Mouse (Mus musculus) embryonic facial prominence, embryonic 12.5 days (tissue): ENCODE measurements around the gene Gm572. TPM values are rescaled to one million over a fixed set of nuclear protein-coding genes. Genes with fewer than 3 reads are reported as not detected.

ENCODE experiments used
- ATAC-seq: fragments of 200-750 bp; cut with Nextera tagmentation; 2 replicates; pipeline ENCODE4 v1.8.0; 2017; ENCODE audit not compliant: insufficient number of reproducible peaks, insufficient read depth, low FRiP score, low TSS enrichment
- H3K27ac ChIP-seq: fragments of 300-500 bp; sonication (generic); 2 replicates; pipeline ENCODE4 v1.5.1; 2016; ENCODE audit warnings: mild to moderate bottlenecking
- H3K27me3 ChIP-seq: fragments of 300-500 bp; sonication (generic); 2 replicates; pipeline ENCODE4 v1.6.1; 2016; ENCODE audit warnings: mild to moderate bottlenecking, moderate library complexity
- H3K36me3 ChIP-seq: fragments of 300-500 bp; sonication (generic); 2 replicates; pipeline ENCODE4 v1.6.1; 2016; ENCODE audit warnings: mild to moderate bottlenecking
- H3K4me1 ChIP-seq: fragments of 300-500 bp; sonication (generic); 2 replicates; pipeline ENCODE4 v1.6.1; 2016
- H3K4me2 ChIP-seq: fragments of 300-500 bp; sonication (generic); replicated peaks from 2 replicates; pipeline ENCODE4 v1.6.1; 2016; ENCODE audit warnings: mild to moderate bottlenecking, moderate library complexity
- H3K4me3 ChIP-seq: fragments of 300-500 bp; sonication (generic); 2 replicates; pipeline ENCODE4 v1.5.1; 2016; ENCODE audit warnings: mild to moderate bottlenecking
- H3K9ac ChIP-seq: fragments of 300-500 bp; sonication (generic); 2 replicates; pipeline ENCODE4 v1.6.1; 2016; ENCODE audit warnings: mild to moderate bottlenecking, moderate library complexity
- H3K9me3 ChIP-seq: fragments of 300-500 bp; sonication (generic); 2 replicates; pipeline ENCODE4 v1.6.1; 2016; ENCODE audit warnings: mild to moderate bottlenecking, moderate library complexity
- WGBS: fragments of 180-500 bp; shearing (Covaris S2); methylation state at CpG from one replicate; pipeline ENCODE4 v1.1.7; 2016; 5-methylcytosine and 5-hydroxymethylcytosine counted together
- polyA plus RNA-seq: library from polyadenylated mRNA; unstranded; fragments of >200 nt; fragmentation: Nextera tagmentation; extraction: Ambion mirVana; gene quantifications from 2 replicates; pipeline ENCODE4 v1.2.1, GENCODE M21; 2016

Gene Gm572
- not detected in 2 replicates for polyA plus RNA-seq

GRCm38 (mm10) chr4:148643291-148644156 is at the start of gene Gm572:
Gm572 (plus strand) TSS chr4:148643317.
- no peaks in the 10 kb centered on the region for H3K27me3 ChIP-seq
- no peak within 1 kb of the TSS for H3K27ac ChIP-seq
- no peaks in the 10 kb centered on the region for H3K9me3 ChIP-seq
- no peak for ATAC-seq
- no peak within 1 kb of the TSS for H3K9ac ChIP-seq
- peaks cover 4% of the 10 kb centered on the region; the same call in 1 of the 2 replicates for H3K4me1 ChIP-seq
- H3K4me2 ChIP-seq, result peak within 1 kb of the TSS; percentile 32
- no peak within 1 kb of the TSS for H3K4me3 ChIP-seq
- no peaks in the 10 kb centered on the region for H3K36me3 ChIP-seq
- 66% methylated on average over 15 of the region's 15 CpGs for WGBS

- 94% methylated on average over 11 of the region's 11 CpGs for WGBS
- peaks cover 9% of the 10 kb centered on the region for H3K4me1 ChIP-seq
These were observed 49.1 kb upstream of the Gm572 start for GRCm38 (mm10) chr4:148593996-148594395.

GRCm38 (mm10) chr4:148595916-148596315 is 47.2 kb upstream of the Gm572 start:
- no peak overlapping the region for H3K27ac ChIP-seq
- no peak for ATAC-seq
- no peak overlapping the region for H3K4me2 ChIP-seq
- 86% methylated on average over 6 of the region's 6 CpGs for WGBS
- no peak overlapping the region for H3K9ac ChIP-seq
- H3K9me3 ChIP-seq, result 0 out of 2 replicates have a peak, but pooled peaks cover 3% of the 10 kb centered on the region
- H3K36me3 ChIP-seq, result peaks cover 53% of the 10 kb centered on the region
- no peak overlapping the region for H3K4me3 ChIP-seq
- H3K4me1 ChIP-seq, result peaks cover 9% of the 10 kb centered on the region
- H3K27me3 ChIP-seq, result no peaks in the 10 kb centered on the region

More at GRCm38 (mm10) chr4:148593996-148594395, 49.1 kb upstream of the Gm572 start:
- Histone ChIP-seq H3K27me3 (no peaks in the 10 kb centered on the region), H3K9me3 (no peaks in the 10 kb centered on the region), H3K4me3 (no peak overlapping the region), H3K27ac (no peak overlapping the region), H3K4me2 (no peak overlapping the region), H3K36me3 (peaks cover 50% of the 10 kb centered on the region), H3K9ac (no peak overlapping the region)
- ATAC-seq, result no peak

- H3K9ac ChIP-seq, result no peak overlapping the region
- 96% methylated on average over 3 of the region's 3 CpGs for WGBS
- peaks cover 53% of the 10 kb centered on the region for H3K36me3 ChIP-seq
- ATAC-seq, result no peak
- 0 out of 2 replicates have a peak, but pooled peaks cover 3% of the 10 kb centered on the region for H3K9me3 ChIP-seq
- H3K4me3 ChIP-seq, result no peak overlapping the region
- no peak overlapping the region for H3K4me2 ChIP-seq
- no peak overlapping the region for H3K27ac ChIP-seq
- no peaks in the 10 kb centered on the region for H3K27me3 ChIP-seq
- peaks cover 9% of the 10 kb centered on the region for H3K4me1 ChIP-seq
These were observed 46.4 kb upstream of the Gm572 start for GRCm38 (mm10) chr4:148596731-148597130.

GRCm38 (mm10) chr4:148598826-148599225 is 44.3 kb upstream of the Gm572 start:
- H3K9ac ChIP-seq, result no peak overlapping the region
- WGBS, result 95% methylated on average over 12 of the region's 12 CpGs
- no peaks in the 10 kb centered on the region for H3K27me3 ChIP-seq
- 0 out of 2 replicates have a peak, but pooled peaks cover 3% of the 10 kb centered on the region for H3K9me3 ChIP-seq
- ATAC-seq, result no peak
- no peaks in the 10 kb centered on the region for H3K4me1 ChIP-seq
- no peak overlapping the region for H3K4me3 ChIP-seq
- H3K36me3 ChIP-seq, result peaks cover 46% of the 10 kb centered on the region
- no peak overlapping the region for H3K27ac ChIP-seq
- no peak overlapping the region for H3K4me2 ChIP-seq

GRCm38 (mm10) chr4:148600316-148600715 is 42.8 kb upstream of the Gm572 start:
- Histone ChIP-seq H3K9me3 (0 out of 2 replicates have a peak, but pooled peaks cover 3% of the 10 kb centered on the region), H3K36me3 (peaks cover 31% of the 10 kb centered on the region), H3K27ac (no peak overlapping the region), H3K9ac (no peak overlapping the region), H3K4me1 (no peaks in the 10 kb centered on the region), H3K4me2 (no peak overlapping the region), H3K27me3 (no peaks in the 10 kb centered on the region), H3K4me3 (no peak overlapping the region)
- ATAC-seq, result no peak
- 86% methylated on average over 4 of the region's 4 CpGs for WGBS

GRCm38 (mm10) chr4:148601871-148602270 is 41.2 kb upstream of the Gm572 start:
- WGBS, result 86% methylated on average over 4 of the region's 4 CpGs

GRCm38 (mm10) chr4:148602357-148603120 is 40.6 kb upstream of the Gm572 start, which contains the start of gene Masp2:
Masp2 (plus strand) TSS chr4:148602554.
- no peaks in the 10 kb centered on the region for H3K4me1 ChIP-seq
- H3K36me3 ChIP-seq, result peaks cover 13% of the 10 kb centered on the region
- no peak for ATAC-seq
- 0 out of 2 replicates have a peak, but pooled peaks cover 3% of the 10 kb centered on the region for H3K9me3 ChIP-seq
- no peak within 1 kb of the TSS for H3K27ac ChIP-seq
- H3K4me3 ChIP-seq, result no peak within 1 kb of the TSS
- WGBS, result 90% methylated on average over 14 of the region's 14 CpGs
- H3K27me3 ChIP-seq, result no peaks in the 10 kb centered on the region
- no peak within 1 kb of the TSS for H3K4me2 ChIP-seq
- no peak within 1 kb of the TSS for H3K9ac ChIP-seq

More at GRCm38 (mm10) chr4:148601871-148602270, 41.2 kb upstream of the Gm572 start:
- ATAC-seq, result no peak
- H3K27me3 ChIP-seq, result no peaks in the 10 kb centered on the region
- no peak overlapping the region for H3K4me2 ChIP-seq
- H3K27ac ChIP-seq, result no peak overlapping the region
- no peak overlapping the region for H3K9ac ChIP-seq
- no peaks in the 10 kb centered on the region for H3K4me1 ChIP-seq
- H3K36me3 ChIP-seq, result peaks cover 16% of the 10 kb centered on the region
- H3K9me3 ChIP-seq, result 0 out of 2 replicates have a peak, but pooled peaks cover 3% of the 10 kb centered on the region
- no peak overlapping the region for H3K4me3 ChIP-seq

GRCm38 (mm10) chr4:148603376-148604139 is 39.6 kb upstream of the Gm572 start:
- Histone ChIP-seq H3K27ac (no peak overlapping the region), H3K4me1 (no peaks in the 10 kb centered on the region), H3K4me2 (no peak overlapping the region), H3K4me3 (no peak overlapping the region), H3K9me3 (0 out of 2 replicates have a peak, but pooled peaks cover 3% of the 10 kb centered on the region), H3K36me3 (peaks cover 11% of the 10 kb centered on the region), H3K27me3 (no peaks in the 10 kb centered on the region), H3K9ac (no peak overlapping the region)
- 71% methylated on average over 10 of the region's 10 CpGs for WGBS
- 0 out of 2 replicates have a peak, but pooled peaks have one; percentile 2 for ATAC-seq

- WGBS, result 69% methylated on average over 7 of the region's 7 CpGs
These were observed 39.0 kb upstream of the Gm572 start for GRCm38 (mm10) chr4:148604141-148604540.

More at GRCm38 (mm10) chr4:148604141-148604540, 39.0 kb upstream of the Gm572 start:
- 0 out of 2 replicates have a peak, but pooled peaks have one; percentile 12 for ATAC-seq
- H3K9me3 ChIP-seq, result 0 out of 2 replicates have a peak, but pooled peaks cover 3% of the 10 kb centered on the region
- peaks cover 6% of the 10 kb centered on the region; the same call in 1 of the 2 replicates for H3K36me3 ChIP-seq
- H3K9ac ChIP-seq, result no peak overlapping the region
- no peaks in the 10 kb centered on the region for H3K27me3 ChIP-seq
- H3K4me2 ChIP-seq, result no peak overlapping the region
- H3K4me3 ChIP-seq, result no peak overlapping the region
- no peak overlapping the region for H3K27ac ChIP-seq
- H3K4me1 ChIP-seq, result no peaks in the 10 kb centered on the region
